Mouse (Mus musculus) frontal cortex, postnatal 14 days (tissue): ENCODE measurements around the gene Olfr1167.
"Not testable (repeated sequence)": the region's sequence is repeated elsewhere in the genome, so short reads cannot be mapped to it uniquely, and the experiment has no call there.

Experiments used
- DNase-seq, 2 experiments: peaks; one replicate each; pipeline ENCODE4 v3.0.0; 2022; ENCODE audit warnings: low spot score in 2 of 2

Olfr1167 gene

GRCm38 (mm10) chr2:88155093-88155492, at the start of gene Olfr1167:
Olfr1167 (minus strand) TSS chr2:88155193.
- DNase-seq, result not testable (repeated sequence)

DNA sequence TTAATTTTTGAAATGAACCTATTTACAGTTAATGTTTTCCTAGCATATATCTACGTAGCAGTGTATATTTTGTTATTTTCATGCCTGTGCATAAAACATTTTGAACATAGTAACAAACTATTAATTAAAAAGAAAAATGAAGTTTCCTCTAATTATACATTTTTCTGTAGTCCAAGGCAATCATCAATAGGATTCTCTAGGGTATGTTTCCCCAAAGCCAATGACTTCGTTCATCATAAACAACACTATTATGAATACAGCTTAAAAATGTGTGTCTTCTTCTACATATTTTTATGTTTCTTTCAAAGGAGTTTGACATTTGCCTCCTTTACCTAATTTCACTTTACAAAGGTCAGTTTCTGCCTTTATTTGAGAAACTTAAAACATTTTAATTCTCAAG, 26.6 kb upstream of the Olfr1167 start, which contains the start of gene Olfr1168:
TSS of gene Olfr1168 (plus strand) at position 301 of the 400 bp plus-strand sequence.
- DNase-seq, result no peak

DNA sequence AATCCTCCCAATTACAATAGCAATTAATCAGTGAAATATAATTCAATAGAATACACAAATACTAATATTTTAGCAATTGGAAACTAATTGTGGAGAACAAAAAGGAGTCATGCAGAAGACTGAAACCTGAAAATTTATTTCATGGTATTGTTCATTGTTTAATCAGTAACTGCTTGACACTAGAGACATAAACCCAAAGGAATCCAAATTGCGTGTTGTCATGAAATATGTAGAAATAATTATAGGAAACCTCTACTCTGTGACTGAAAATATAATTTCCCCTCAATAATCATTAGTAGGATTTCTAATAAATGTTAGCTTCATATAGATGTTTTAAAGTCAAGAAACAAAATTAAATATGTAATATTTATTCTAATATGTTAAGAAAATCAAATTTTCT, 26.8 kb downstream of the Olfr1167 start, which contains the start of gene Olfr1166:
TSS of gene Olfr1166 (minus strand) at position 101 of the 400 bp plus-strand sequence.
- DNase-seq, result no peak
